Mouse (Mus musculus) stomach, postnatal 0 days (tissue): ENCODE results near the gene Tinagl1. TPM values are rescaled to one million over a fixed set of nuclear protein-coding genes. Genes with fewer than 3 reads are reported as not detected.

Experiments
- ATAC-seq: fragments of 200-750 bp; cut with Nextera tagmentation; 2 replicates; pipeline ENCODE4 v1.8.0; 2017; ENCODE audit not compliant: low FRiP score, low TSS enrichment
- DNase-seq: peaks from one replicate; pipeline ENCODE4 v3.0.0-alpha.2; 2016; ENCODE audit warnings: low spot score
- H3K27ac ChIP-seq: fragments of 300-500 bp; sonication (generic); replicated peaks from 2 replicates; pipeline ENCODE4 v1.5.1; 2014; ENCODE audit warnings: mild to moderate bottlenecking, control low read depth
- H3K27me3 ChIP-seq: fragments of 300-500 bp; sonication (generic); 2 replicates; pipeline ENCODE4 v1.6.1; 2014; ENCODE audit warnings: low read length; ENCODE audit not compliant: control insufficient read depth, insufficient read depth
- H3K36me3 ChIP-seq: fragments of 300-500 bp; sonication (generic); 2 replicates; pipeline ENCODE4 v1.6.1; 2014; ENCODE audit warnings: low read length, mixed read lengths; ENCODE audit not compliant: control insufficient read depth, insufficient read depth
- H3K4me1 ChIP-seq: fragments of 300-500 bp; sonication (generic); replicated peaks from 2 replicates; pipeline ENCODE4 v1.6.1; 2014; ENCODE audit warnings: antibody characterized with exemption; ENCODE audit not compliant: control insufficient read depth, insufficient read depth
- H3K4me2 ChIP-seq: fragments of 300-500 bp; sonication (generic); replicated peaks from 2 replicates; pipeline ENCODE4 v1.6.1; 2014; ENCODE audit warnings: low read depth, mild to moderate bottlenecking, control low read depth, moderate library complexity
- H3K4me3 ChIP-seq: fragments of 300-500 bp; sonication (generic); 2 replicates; pipeline ENCODE4 v1.5.1; 2014; ENCODE audit warnings: low read depth, low read length, control low read depth
- H3K9ac ChIP-seq: fragments of 300-500 bp; sonication (generic); 2 replicates; pipeline ENCODE4 v1.6.1; 2014; ENCODE audit warnings: mild to moderate bottlenecking, low read length, control low read depth, mixed read lengths
- H3K9me3 ChIP-seq: fragments of 300-500 bp; sonication (generic); 2 replicates; pipeline ENCODE4 v1.6.1; 2016; ENCODE audit warnings: low read length; ENCODE audit not compliant: control insufficient read depth
- CTCF ChIP-seq: IDR thresholded peaks from 2 replicates; pipeline ENCODE4 v1.5.1; 2016; ENCODE audit warnings: antibody characterized with exemption, low read depth, mild to moderate bottlenecking, moderate library complexity
- EP300 ChIP-seq: optimal IDR thresholded peaks from 2 replicates; pipeline ENCODE3; 2016; ENCODE audit warnings: antibody characterized with exemption
- WGBS: fragments of 180-500 bp; shearing (Covaris S2); extraction: QIAGEN DNeasy Blood & Tissue Kit; methylation state at CpG from one replicate; pipeline ENCODE4 v1.1.7; 2014; 5-methylcytosine and 5-hydroxymethylcytosine counted together
- polyA plus RNA-seq: library from polyadenylated mRNA; unstranded; fragments of >200 nt; fragmentation: Nextera tagmentation; extraction: Ambion mirVana; gene quantifications from 2 replicates; pipeline ENCODE4 v1.2.1, GENCODE M21; 2015

The Tinagl1 gene
- polyA plus RNA-seq, 1 experiment from 2014 or later = 131 TPM

DNA sequence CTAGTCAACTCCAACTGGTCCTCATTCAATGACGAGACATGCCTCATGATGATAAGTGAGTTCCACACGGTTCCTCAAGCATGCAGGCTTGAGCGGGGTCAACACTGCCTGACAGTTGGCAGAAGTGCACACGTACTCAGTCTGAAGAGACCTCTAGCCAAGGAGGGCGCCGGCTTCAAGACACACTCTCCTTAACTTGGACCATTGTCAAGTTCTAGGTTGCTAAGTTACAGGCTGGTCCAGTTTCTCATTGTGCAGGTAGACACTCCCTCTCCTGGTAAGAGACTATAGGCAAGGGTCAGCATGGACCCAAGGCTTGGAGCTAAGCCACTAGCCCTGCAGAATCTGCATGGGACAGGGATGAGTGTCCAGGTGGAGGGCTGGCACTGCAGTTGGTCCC, 49.8 kb downstream of the Tinagl1 start:
- Histone ChIP-seq H3K4me2 (no peak overlapping the region), H3K9ac (no peak overlapping the region), H3K36me3 (peaks cover 32% of the 10 kb centered on the region; the same call in 1 of the 2 replicates), H3K27me3 (no peaks in the 10 kb centered on the region), H3K9me3 (no peaks in the 10 kb centered on the region), H3K27ac (no peak overlapping the region), H3K4me1 (no peaks in the 10 kb centered on the region), H3K4me3 (no peak overlapping the region)
- ATAC-seq (no peak), DNase-seq (no peak)
- TF ChIP-seq EP300 (no peak), CTCF (no peak)
- 80% methylated on average over 6 of the region's 6 CpGs for WGBS

DNA sequence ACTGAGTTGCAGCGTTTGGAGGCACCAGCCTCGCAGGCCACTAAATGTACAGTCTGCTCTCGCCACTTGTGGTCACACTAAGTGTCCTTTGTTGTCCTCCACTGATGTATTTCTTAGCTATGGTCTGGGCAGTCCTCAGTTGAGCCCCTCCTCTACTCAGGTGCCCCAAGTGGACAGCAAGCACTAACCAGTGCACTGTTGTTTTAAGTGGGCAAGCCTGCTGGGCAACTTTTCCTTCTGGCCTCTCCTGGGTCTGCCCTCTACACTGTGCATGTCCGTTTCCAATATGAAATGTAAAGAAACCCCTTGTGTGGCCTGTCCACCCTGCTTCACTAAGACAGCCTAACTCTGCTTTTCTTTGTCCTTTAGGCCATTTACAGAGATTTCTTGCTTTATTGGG, 50.8 kb downstream of the Tinagl1 start:
- ATAC-seq (peak; percentile 28; the same call in 1 of the 2 replicates), DNase-seq (no peak)
- Histone ChIP-seq H3K4me3 (no peak overlapping the region), H3K27me3 (no peaks in the 10 kb centered on the region), H3K4me2 (no peak overlapping the region), H3K4me1 (no peaks in the 10 kb centered on the region), H3K27ac (no peak overlapping the region), H3K9ac (no peak overlapping the region), H3K9me3 (no peaks in the 10 kb centered on the region), H3K36me3 (peaks cover 32% of the 10 kb centered on the region; the same call in 1 of the 2 replicates)
- TF ChIP-seq CTCF (no peak), EP300 (no peak)
- WGBS = 80% methylated on average over 4 of the region's 4 CpGs

DNA sequence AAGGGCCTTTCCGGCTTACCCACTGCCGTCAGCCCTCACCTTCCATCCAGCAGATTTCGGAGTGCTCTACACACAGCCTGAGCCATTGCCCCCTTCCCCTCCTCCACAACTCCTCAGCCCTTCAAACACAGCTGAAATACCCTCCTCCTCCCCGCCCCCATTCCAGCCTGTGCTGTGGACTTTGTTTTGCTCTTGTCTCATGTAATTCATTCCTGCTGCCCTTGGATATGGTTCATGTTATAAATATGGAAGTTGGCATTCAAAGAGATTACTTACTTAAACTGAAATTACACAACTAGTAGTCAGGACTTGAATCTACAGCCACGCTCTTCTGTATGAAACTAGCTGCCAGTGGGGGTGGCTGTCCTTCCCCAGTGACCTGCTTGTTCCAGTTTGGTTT, 51.9 kb downstream of the Tinagl1 start:
- WGBS = 80% methylated on average over 5 of the region's 5 CpGs
- TF ChIP-seq EP300 (no peak), CTCF (no peak)
- no peaks in the 10 kb centered on the region for H3K9me3 ChIP-seq
- no peak for ATAC-seq
- no peak for DNase-seq
- H3K9ac ChIP-seq = no peak overlapping the region
- H3K4me2 ChIP-seq = no peak overlapping the region
- H3K27ac ChIP-seq = no peak overlapping the region
- H3K27me3 ChIP-seq = no peaks in the 10 kb centered on the region
- no peak overlapping the region for H3K4me3 ChIP-seq
- H3K4me1 ChIP-seq = no peaks in the 10 kb centered on the region
- H3K36me3 ChIP-seq = peaks cover 32% of the 10 kb centered on the region; the same call in 1 of the 2 replicates

- DNase-seq = no peak
- no peak overlapping the region for H3K9ac ChIP-seq
- H3K36me3 ChIP-seq = peaks cover 25% of the 10 kb centered on the region; the same call in 1 of the 2 replicates
- H3K4me3 ChIP-seq = no peak overlapping the region
- H3K9me3 ChIP-seq = no peaks in the 10 kb centered on the region
- no peak for ATAC-seq
- no peak overlapping the region for H3K4me2 ChIP-seq
- 76% methylated on average over 8 of the region's 8 CpGs for WGBS
- no peak overlapping the region for H3K27ac ChIP-seq
- TF ChIP-seq CTCF (no peak), EP300 (no peak)
- no peaks in the 10 kb centered on the region for H3K4me1 ChIP-seq
- H3K27me3 ChIP-seq = no peaks in the 10 kb centered on the region
These were observed 53.4 kb downstream of the Tinagl1 start for GRCm38 (mm10) chr4:130121560-130121959.

GRCm38 (mm10) chr4:130120752-130121151, 54.2 kb downstream of the Tinagl1 start:
- H3K4me2 ChIP-seq = no peak overlapping the region
- 76% methylated on average over 4 of the region's 4 CpGs for WGBS

More at GRCm38 (mm10) chr4:130120752-130121151, 54.2 kb downstream of the Tinagl1 start:
- Histone ChIP-seq H3K36me3 (peaks cover 19% of the 10 kb centered on the region; the same call in 1 of the 2 replicates), H3K4me1 (no peaks in the 10 kb centered on the region), H3K27ac (no peak overlapping the region), H3K9me3 (no peaks in the 10 kb centered on the region), H3K27me3 (no peaks in the 10 kb centered on the region), H3K4me3 (no peak overlapping the region), H3K9ac (no peak overlapping the region)
- ATAC-seq = no peak
- TF ChIP-seq CTCF (no peak), EP300 (no peak)
- no peak for DNase-seq

Other genes starting within 250 kb of the Tinagl1 start
- not detected in 2 replicates for gene Spocd1, start 245.9 kb downstream of the Tinagl1 start, polyA plus RNA-seq
- 0.49 and 0.83 TPM in 2 replicates for gene Adgrb2, start 190.3 kb downstream of the Tinagl1 start, polyA plus RNA-seq
- gene Col16a1, start 127.3 kb downstream of the Tinagl1 start, polyA plus RNA-seq = 47.7 and 51.6 TPM in 2 replicates
- 63.7 and 64.7 TPM in 2 replicates for gene Pef1, start 72.6 kb downstream of the Tinagl1 start, polyA plus RNA-seq
- 0.39 and 0.73 TPM in 2 replicates for gene Hcrtr1, start 35.8 kb downstream of the Tinagl1 start, polyA plus RNA-seq
- not detected in 2 replicates for gene Gm853, start 47.3 kb upstream of the Tinagl1 start, polyA plus RNA-seq
- gene Serinc2, start 104.1 kb upstream of the Tinagl1 start, polyA plus RNA-seq = 137 and 142 TPM in 2 replicates
- 74.2 and 83.8 TPM in 2 replicates for gene Fabp3, start 133.5 kb upstream of the Tinagl1 start, polyA plus RNA-seq
- gene Gm10570, start 133.6 kb upstream of the Tinagl1 start, polyA plus RNA-seq = not detected in 2 replicates
- gene Zcchc17, start 184.8 kb upstream of the Tinagl1 start, polyA plus RNA-seq = 44.8 and 50.4 TPM in 2 replicates
- 61.6 and 62.9 TPM in 2 replicates for gene Snrnp40, start 185.0 kb upstream of the Tinagl1 start, polyA plus RNA-seq